Mouse (Mus musculus) lung, postnatal 36 days (tissue): ENCODE results near the gene Ubash3b.

Experiments used
- DNase-seq: peaks from one replicate; pipeline ENCODE4 v3.0.0; 2022; ENCODE audit warnings: mixed read lengths

The Ubash3b gene

GRCm38 (mm10) chr9:41162363-41162762 is 866 bp upstream of the Ubash3b start:
- no peak for DNase-seq

DNA sequence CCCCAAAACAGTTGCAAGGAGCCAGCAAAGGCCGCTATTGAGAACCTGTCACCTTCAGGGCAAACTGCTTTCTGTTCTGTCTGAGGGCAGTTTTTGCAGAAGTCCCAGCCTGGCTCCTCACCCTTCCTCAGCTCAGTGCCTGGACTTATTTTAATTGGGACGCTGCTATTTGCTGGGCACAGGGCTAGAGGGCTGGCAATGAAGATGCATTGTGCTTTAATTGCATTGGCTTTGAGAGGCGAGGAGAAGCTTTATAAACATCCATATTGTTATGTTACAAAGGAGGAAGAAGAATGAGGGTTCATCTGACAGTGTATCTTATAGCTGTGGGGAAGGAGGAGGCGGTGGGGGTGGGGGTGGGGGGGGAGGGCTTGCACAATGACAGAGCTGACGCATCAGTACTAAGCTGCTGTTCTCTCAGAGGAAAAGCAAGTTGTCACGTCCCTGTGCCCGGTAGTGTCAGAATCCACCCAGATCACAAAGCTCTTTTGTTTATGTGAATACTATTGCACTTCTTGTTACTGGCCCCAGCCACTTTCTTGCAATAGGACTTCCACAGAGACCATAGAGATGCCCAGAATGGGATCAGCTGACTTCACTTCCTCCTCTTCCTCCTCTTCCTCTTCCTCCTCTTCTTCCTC is 841 bp downstream of the Ubash3b start:
- peak; percentile 33 for DNase-seq

DNA sequence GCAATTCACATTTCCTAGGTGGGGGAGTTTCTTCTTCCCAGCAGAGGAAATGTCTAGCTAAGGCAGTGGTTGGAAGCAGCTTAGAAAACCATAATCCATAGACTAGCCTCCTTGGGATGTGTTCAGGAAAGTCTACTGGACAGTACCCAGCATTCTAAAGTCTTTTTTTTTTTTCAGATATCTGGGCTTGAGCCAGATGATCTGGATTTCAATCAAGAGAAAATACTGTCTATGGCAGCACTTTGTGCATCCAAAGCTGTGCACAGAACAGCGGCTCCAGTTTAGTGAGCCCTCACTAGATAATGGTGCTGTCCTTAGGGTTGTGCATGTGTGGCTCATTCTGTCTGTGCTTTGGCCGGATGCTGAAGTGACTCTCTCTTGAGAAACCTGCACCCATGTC is 2.3 kb downstream of the Ubash3b start:
- no peak for DNase-seq

- peak; percentile 32 for DNase-seq
Observed at GRCm38 (mm10) chr9:41157872-41158567, 3.5 kb downstream of the Ubash3b start.

- DNase-seq, result peak; percentile 83
Observed at GRCm38 (mm10) chr9:41157020-41157871, 4.3 kb downstream of the Ubash3b start.

DNA sequence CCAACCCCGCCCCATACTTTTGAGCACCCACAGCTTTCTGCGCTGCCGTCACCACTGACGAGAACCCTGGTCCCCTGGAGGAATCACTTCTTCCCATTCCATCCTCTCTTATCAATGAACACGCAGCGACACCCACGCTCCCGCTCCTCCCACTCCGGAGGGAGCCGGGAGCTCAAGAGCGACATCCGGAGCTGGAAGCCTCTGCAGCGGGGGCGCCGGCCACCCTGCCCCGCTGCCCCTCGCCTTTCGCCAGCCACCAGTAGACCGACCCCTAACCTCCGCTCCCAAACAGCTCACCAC is 4.8 kb downstream of the Ubash3b start:
- DNase-seq, result peak; percentile 26

- no peak for DNase-seq
Observed at GRCm38 (mm10) chr9:41156006-41156719, 5.3 kb downstream of the Ubash3b start.

DNA sequence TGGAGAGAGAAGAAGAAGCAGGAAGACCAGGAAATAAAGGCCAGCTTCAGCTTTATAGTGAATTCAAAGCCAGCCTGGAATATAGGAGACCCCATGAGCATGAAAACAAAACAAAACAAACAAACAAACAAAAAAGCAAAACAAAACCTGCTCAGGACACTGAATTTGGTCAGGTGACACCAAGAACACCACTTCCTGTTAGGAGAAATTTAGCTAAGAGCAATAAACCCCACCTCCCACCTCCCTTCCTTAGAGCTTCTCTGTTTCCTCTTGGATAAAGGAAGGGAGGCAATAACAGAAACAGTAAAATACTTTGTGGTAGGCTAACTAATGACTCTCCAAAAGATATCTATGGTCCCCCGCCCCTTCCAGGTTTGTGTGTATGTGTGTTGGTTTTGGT is 7.5 kb downstream of the Ubash3b start:
- no peak for DNase-seq

- peak; percentile 53 for DNase-seq
Observed at GRCm38 (mm10) chr9:41153050-41153449, 8.4 kb downstream of the Ubash3b start.

GRCm38 (mm10) chr9:41151491-41151890 is 10.0 kb downstream of the Ubash3b start:
- DNase-seq, result no peak

DNA sequence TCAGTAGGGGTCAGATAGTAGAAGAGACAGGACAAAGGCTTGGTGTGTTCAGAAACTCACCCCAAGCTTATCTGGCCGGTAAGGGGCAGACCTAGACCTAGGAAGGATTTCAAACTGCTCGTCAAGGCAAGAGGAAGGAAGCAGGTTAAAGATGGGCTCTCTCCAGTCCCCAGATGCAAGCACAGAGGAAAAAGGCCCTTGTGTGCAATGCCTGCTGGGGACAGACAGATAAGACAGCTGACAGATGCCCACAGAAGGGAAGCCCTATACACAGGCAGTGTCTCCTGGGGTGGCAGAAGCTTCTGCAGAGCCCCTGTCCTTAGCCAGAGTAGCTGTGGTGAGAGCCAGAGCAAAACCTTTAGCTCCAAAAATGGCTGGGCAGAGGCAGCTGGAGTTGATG is 11.6 kb downstream of the Ubash3b start:
- DNase-seq, result no peak

DNA sequence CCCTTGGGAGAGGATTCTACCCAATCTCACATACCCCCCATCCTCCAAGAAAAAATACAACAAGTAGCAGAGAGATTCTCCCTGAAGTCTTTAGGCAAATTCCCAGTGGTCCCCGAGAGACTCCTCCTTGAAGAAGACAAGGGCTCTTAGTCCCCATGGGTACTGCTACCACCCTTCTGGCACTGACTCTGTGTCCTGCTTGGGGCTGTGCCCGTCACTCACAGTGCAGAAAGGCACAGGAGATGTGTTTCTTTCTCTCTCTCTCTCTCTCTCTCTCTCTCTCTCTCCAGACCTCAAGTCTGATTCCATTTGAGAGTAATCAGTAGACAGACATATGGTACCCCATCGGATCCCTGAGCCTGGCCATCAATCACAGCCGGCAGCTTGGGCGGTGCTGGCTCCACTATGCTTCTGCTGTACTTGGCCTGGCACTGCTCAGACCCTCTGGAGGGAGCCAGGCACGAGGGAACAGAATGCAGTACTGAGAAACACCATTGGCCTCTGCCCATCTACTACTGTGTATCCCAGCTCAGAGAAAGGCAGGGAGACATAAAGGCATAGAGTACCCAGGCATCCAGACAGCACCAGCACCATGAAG is 12.3 kb downstream of the Ubash3b start:
- DNase-seq, result no peak

DNA sequence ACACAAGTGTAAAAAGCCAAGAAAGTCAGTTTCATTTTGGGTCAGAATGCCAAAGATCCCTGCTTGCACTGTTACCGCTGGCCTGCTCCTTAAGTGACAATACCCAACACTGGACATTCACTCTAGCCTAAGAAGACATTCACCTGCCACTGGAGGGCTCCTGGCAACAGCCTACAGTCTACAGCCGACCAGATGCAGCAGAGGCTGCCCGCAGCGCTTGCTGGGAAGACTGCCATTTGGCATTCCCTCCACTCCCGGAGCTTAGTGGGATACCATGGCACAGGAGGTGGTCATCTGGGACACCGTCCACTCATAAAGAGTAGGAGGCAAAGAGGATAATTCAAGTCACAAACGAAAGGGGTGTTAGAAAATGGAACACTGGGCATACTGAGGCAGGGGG is 12.9 kb downstream of the Ubash3b start:
- DNase-seq, result no peak

DNA sequence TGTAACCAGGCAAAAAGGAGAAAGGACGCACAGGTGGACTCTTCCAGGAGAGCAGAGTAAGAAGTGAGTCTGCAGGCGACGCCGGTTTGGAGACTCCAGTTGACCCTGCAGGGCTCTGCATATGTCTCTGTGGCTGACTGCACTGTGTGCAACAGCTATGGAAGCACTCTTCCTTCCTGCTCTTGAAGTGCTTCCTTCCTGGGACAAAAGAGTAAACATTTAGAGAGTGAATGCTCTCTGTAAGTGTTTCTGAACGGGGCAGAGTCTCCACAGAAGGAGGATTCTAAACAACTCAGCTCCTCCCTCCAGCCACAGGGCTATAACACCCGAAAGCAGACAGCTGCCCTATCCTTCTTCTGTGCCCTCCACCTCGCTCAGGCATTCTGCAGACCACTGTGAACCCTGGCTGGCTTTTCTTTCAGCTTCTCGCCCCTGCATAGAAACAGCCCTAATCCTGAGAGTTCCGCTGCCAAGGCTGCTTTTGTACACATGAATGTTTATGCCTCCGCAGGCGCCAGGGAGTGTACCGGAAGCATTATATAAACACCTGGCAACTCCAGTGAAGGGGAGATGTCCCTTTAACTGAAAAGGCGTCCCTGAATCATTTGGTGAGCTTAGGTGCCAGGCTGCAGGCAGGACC is 14.2 kb downstream of the Ubash3b start:
- peak; percentile 78 for DNase-seq

DNA sequence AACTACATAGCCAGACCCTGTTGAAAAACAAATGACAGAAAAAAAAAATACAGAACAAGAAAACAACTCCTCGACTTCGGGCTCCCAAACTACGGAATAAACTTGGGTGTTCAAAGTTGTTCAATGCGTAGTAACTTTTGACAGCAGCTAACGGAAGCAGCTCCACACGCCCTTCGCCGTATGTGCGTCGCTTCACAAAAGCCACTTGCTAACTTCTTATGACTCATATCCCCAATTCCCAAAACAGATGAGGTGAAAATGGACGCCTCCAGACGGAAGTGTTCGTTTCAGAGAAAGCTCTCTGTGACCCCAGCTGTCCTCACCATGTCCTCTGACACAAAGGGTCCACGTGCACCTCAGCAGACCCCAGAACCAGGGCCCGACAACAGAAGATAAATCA is 17.7 kb downstream of the Ubash3b start:
- DNase-seq, result no peak

DNA sequence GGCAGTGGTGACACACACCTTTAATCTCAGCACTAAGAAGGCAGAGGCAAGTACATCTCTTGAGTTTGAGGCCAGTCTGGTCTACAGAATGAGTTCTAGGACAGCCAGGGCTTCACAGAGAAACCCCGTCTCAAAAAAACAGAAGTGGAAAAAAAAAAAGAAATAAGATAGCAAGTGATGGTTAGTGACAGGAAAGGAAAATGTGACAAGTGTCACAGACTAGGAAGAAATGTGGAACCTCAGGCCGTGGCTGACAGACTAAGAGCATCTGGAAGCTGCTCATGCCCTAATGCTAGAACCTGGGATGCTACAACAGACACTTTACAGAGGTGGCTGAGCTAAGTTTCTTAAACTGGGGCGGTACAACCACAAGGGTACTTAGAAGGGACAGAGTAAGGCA is 18.4 kb downstream of the Ubash3b start:
- no peak for DNase-seq

DNA sequence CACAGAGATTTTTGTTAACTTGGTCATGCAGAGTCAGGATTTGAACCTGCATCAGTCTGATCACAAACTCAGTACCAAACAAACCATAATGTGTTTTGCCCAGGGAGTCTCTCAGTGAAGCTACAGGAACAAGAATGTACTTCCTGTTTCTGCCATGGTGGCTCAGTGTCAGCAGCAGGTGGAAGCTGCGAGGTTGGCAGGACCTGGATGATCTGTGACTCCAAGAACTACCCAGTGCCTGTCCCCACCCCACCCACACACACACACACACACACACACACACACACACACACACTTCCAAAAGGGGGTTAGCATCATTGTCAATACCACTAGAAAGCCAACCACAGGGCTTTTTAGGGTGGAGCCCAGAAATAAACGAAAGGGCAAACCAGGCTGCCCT is 20.5 kb downstream of the Ubash3b start:
- peak; percentile 19 for DNase-seq

GRCm38 (mm10) chr9:41138987-41139808 is 22.3 kb downstream of the Ubash3b start:
- DNase-seq, result no peak

DNA sequence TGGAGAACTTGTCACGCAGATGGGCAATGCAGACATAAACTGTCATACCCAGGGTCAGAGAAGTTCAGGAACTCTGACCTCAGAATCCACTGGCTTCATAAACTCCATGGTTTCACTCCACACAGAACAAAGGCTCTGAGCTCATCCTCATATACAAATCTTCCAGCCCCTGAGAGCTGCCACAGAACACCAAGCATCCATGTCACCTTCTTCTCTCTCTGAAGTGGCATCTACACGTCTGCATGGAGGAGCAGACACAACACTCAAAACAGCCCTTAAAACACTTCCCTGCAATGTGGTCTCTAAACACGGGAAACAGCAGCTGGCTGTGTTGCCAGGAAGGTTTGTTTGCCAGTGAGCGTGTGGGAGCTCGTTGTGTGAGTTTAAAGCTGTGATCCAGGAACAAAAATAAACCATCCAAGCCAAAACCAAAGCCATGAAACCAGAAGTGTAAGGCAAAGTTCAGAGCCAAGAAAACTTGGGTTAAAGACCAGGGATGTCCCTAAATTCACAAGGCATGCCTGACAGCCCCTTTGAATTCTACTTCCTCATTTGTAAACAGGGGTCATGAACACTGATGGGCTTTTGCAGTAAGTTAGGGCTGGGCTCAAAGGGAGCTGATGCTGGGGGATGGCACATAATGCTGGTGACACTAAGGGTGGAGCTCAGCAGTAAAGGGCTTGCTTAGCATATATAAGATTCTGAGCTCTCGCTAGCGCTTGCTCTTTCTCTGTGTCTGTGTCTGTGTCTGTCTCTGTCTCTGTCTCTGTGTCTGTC is 24.6 kb downstream of the Ubash3b start:
- peak; percentile 50 for DNase-seq

DNA sequence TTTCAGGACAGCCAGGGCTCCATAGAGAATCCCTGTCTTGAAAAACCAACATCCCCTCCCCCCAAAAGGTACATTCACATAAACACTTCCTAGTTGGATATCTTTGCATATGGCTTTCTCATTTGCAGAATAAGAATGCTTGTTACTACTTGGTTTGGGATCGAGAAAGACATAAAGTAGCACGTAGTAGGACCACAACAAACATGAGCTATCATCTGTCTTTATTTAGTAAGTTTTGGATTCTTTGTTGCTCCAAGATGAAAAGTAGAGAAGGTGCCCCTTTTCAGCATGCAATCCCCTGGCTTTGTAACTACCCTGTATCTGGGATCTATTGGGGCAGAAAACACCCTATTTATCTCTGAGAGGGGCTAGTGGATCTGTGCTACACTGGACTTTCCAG is 25.2 kb downstream of the Ubash3b start:
- no peak for DNase-seq

DNA sequence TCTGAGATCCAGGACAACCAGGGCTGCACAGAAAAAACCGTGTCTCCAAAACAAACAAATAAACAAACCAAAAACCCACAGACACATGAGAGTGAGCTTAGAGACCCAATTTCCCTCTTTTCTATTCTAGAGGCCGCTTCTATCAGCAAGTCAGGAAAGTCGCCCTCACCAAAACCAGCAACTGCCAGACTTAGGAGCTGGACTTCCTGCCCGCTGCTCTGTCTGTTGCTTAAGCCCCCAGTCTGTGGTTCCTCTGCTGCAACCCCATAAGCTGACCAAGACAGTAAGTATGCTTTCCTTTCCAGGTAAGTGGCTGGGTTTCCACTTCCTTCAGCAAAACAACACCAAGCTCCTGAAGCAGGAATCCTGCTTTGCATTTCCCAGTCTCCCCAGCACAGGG is 26.6 kb downstream of the Ubash3b start:
- peak; percentile 37 for DNase-seq
